Mouse (Mus musculus) spleen, postnatal 36 days (tissue): ENCODE measurements around the gene Obox8.

Source experiments
- DNase-seq, 2 experiments: peaks; one replicate each; pipeline ENCODE4 v3.0.0; 2022; ENCODE audit warnings: low spot score in 2 of 2, mixed read lengths in 1 of 2

The Obox8 gene

GRCm38 (mm10) chr7:14333457-14333856 is at the start of gene Obox8:
Gene Obox8 (minus strand): TSS chr7:14333557.
- DNase-seq = no peak

GRCm38 (mm10) chr7:14317209-14317608 is 16.1 kb downstream of the Obox8 start:
- no peak for DNase-seq

- no peak for DNase-seq
Observed at GRCm38 (mm10) chr7:14308671-14309070, 24.7 kb downstream of the Obox8 start.

DNA sequence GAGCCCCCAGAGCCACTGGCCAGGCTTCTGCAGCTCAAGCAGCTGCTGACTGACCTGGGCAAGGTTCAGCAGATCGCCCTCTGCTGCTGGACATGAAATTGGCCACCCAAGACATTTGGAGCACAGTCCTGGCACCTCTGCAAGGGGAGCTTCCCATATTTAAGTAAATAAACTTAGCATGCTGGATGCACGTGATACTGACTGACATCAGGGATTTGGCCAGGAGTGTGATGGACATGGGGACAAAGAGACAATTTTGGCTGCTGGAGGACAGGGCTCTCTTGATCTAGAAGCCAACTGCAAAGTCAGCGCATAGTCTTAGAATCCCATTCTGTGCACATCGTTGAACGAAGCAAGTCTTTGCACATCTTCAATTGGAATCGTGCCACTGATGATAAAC is 25.8 kb downstream of the Obox8 start:
- DNase-seq = no peak
